Mouse (Mus musculus) liver, embryonic 14.5 days (tissue): ENCODE data around the gene Rngtt. TPM values are rescaled to one million over a fixed set of nuclear protein-coding genes. Genes with fewer than 3 reads are reported as not detected.

Experiments
- ATAC-seq: fragments of 200-750 bp; cut with Nextera tagmentation; 2 replicates; pipeline ENCODE4 v1.8.0; 2017; ENCODE audit warnings: moderate number of reproducible peaks, mild to moderate bottlenecking, moderate library complexity; ENCODE audit not compliant: insufficient read depth
- DNase-seq, 3 experiments: peaks; one replicate each; pipeline ENCODE4 v3.0.0-alpha.2; 2012 to 2013; ENCODE audit warnings: low read depth in 3 of 3, low spot score in 3 of 3
- H3K27ac ChIP-seq: fragments of 300-500 bp; sonication (generic); 2 replicates; pipeline ENCODE4 v1.5.1; 2014; ENCODE audit warnings: moderate library complexity, mild to moderate bottlenecking, control low read depth, inconsistent platforms
- H3K27me3 ChIP-seq: fragments of 300-500 bp; sonication (generic); 2 replicates; pipeline ENCODE4 v1.6.1; 2014; ENCODE audit warnings: mild to moderate bottlenecking, low read length, moderate library complexity; ENCODE audit not compliant: control insufficient read depth, insufficient read depth
- H3K36me3 ChIP-seq: fragments of 300-500 bp; sonication (generic); replicated peaks from 2 replicates; pipeline ENCODE4 v1.6.1; 2014; ENCODE audit warnings: low read depth; ENCODE audit not compliant: control insufficient read depth, insufficient read depth
- H3K4me1 ChIP-seq, 2 experiments: fragments of 200-500 bp in 1 of 2; fragments of 300-500 bp in 1 of 2; sonication (generic) in 1 of 2; replicated peaks; 2 replicates each; pipeline ENCODE4 v1.6.1; 2012 to 2014; ENCODE audit warnings: antibody characterized with exemption in 1 of 2, inconsistent platforms in 1 of 2, low read length in 1 of 2; ENCODE audit not compliant: control insufficient read depth in 2 of 2, insufficient read depth in 2 of 2
- H3K4me2 ChIP-seq: fragments of 300-500 bp; sonication (generic); 2 replicates; pipeline ENCODE4 v1.6.1; 2014; ENCODE audit warnings: low read depth, mild to moderate bottlenecking, control low read depth, moderate library complexity
- H3K4me3 ChIP-seq, 2 experiments: fragments of 200-500 bp in 1 of 2; fragments of 300-500 bp in 1 of 2; sonication (generic) in 1 of 2; 2 replicates each; pipeline ENCODE4 v1.5.1; 2012 to 2014; ENCODE audit warnings: low read depth in 2 of 2, low read length in 2 of 2, mild to moderate bottlenecking in 2 of 2, control low read depth in 1 of 2, inconsistent platforms in 1 of 2, moderate library complexity in 1 of 2; ENCODE audit not compliant: insufficient read depth in 1 of 2
- H3K9ac ChIP-seq: fragments of 300-500 bp; sonication (generic); replicated peaks from 2 replicates; pipeline ENCODE4 v1.6.1; 2014; ENCODE audit warnings: mild to moderate bottlenecking, control low read depth, moderate library complexity
- H3K9me3 ChIP-seq: fragments of 300-500 bp; sonication (generic); 2 replicates; pipeline ENCODE4 v1.6.1; 2016; ENCODE audit warnings: low read length, mixed read lengths; ENCODE audit not compliant: control insufficient read depth
- CTCF ChIP-seq: IDR thresholded peaks from 2 replicates; pipeline ENCODE4 v1.5.1; 2016; ENCODE audit warnings: antibody characterized with exemption, low read depth, control low read depth
- EP300 ChIP-seq: IDR thresholded peaks from 2 replicates; pipeline ENCODE4 v1.6.1; 2016; ENCODE audit warnings: antibody characterized with exemption, low read depth
- WGBS: fragments of 180-500 bp; shearing (Covaris S2); extraction: QIAGEN DNeasy Blood & Tissue Kit; methylation state at CpG from one replicate; pipeline ENCODE4 v1.1.7; 2014; ENCODE audit not compliant: insufficient replicate concordance; 5-methylcytosine and 5-hydroxymethylcytosine counted together
- polyA plus RNA-seq, 2 experiments: library from polyadenylated mRNA; depleted of rRNA in 1 of 2; stranded (reverse) in 1 of 2; unstranded in 1 of 2; fragments of >200 nt; fragmentation: Nextera tagmentation in 1 of 2; extraction: Ambion mirVana in 1 of 2; gene quantifications; 2 replicates each; pipeline versions ENCODE4 v1.2.1 to v1.2.3; 2012 to 2014

Gene Rngtt
- polyA plus RNA-seq, 2 experiments = 4.3 to 12.6 TPM

GRCm38 (mm10) chr4:33284083-33284880, 25.8 kb upstream of the Rngtt start:
- Histone ChIP-seq H3K4me3 (no peak overlapping the region), H3K27me3 (no peaks in the 10 kb centered on the region), H3K9ac (no peak overlapping the region), H3K36me3 (no peaks in the 10 kb centered on the region), H3K9me3 (no peaks in the 10 kb centered on the region), H3K27ac (no peak overlapping the region), H3K4me2 (no peak overlapping the region), H3K4me1 (peaks cover 0 to 6% of the 10 kb centered on the region in 2 experiments; a peak in 2 of 4 replicates)
- TF ChIP-seq CTCF (no peak), EP300 (no peak)
- no peak for ATAC-seq
- DNase-seq = no peak
- WGBS = 43% methylated on average over 5 of the region's 5 CpGs

GRCm38 (mm10) chr4:33285448-33285847, 24.7 kb upstream of the Rngtt start:
- Histone ChIP-seq H3K4me2 (no peak overlapping the region), H3K36me3 (no peaks in the 10 kb centered on the region), H3K9ac (no peak overlapping the region), H3K27me3 (no peaks in the 10 kb centered on the region), H3K4me3 (no peak overlapping the region), H3K4me1 (peaks cover 0 to 6% of the 10 kb centered on the region in 2 experiments; a peak in 2 of 4 replicates), H3K27ac (no peak overlapping the region), H3K9me3 (no peaks in the 10 kb centered on the region)
- WGBS = 48% methylated on average over 8 of the region's 8 CpGs
- TF ChIP-seq EP300 (no peak), CTCF (no peak)
- ATAC-seq (no peak), DNase-seq (no peak)

GRCm38 (mm10) chr4:33289106-33289650, 20.9 kb upstream of the Rngtt start:
- H3K36me3 ChIP-seq = no peaks in the 10 kb centered on the region
- H3K27ac ChIP-seq = no peak overlapping the region
- no peak for DNase-seq
- peaks cover 0 to 6% of the 10 kb centered on the region in 2 experiments; a peak in 2 of 4 replicates for H3K4me1 ChIP-seq
- H3K9ac ChIP-seq = no peak overlapping the region
- H3K4me3 ChIP-seq = no peak overlapping the region
- no peaks in the 10 kb centered on the region for H3K27me3 ChIP-seq
- WGBS = 58% methylated on average over 12 of the region's 12 CpGs
- no peaks in the 10 kb centered on the region for H3K9me3 ChIP-seq
- H3K4me2 ChIP-seq = no peak overlapping the region
- TF ChIP-seq CTCF = no peak
- TF ChIP-seq EP300 = no peak
- no peak for ATAC-seq

- Histone ChIP-seq H3K27ac (no peak within 1 kb of the TSS), H3K4me2 (no peak within 1 kb of the TSS), H3K36me3 (no peaks in the 10 kb centered on the region), H3K9me3 (no peaks in the 10 kb centered on the region), H3K27me3 (no peaks in the 10 kb centered on the region), H3K9ac (no peak within 1 kb of the TSS), H3K4me3 (no peak within 1 kb of the TSS), H3K4me1 (no peaks in the 10 kb centered on the region)
- TF ChIP-seq CTCF (no peak), EP300 (no peak)
- no peak for DNase-seq
- 31% methylated on average over 3 of the region's 3 CpGs for WGBS
- ATAC-seq = no peak
These were observed 20.1 kb upstream of the Rngtt start, which contains the start of gene Pnrc1 for GRCm38 (mm10) chr4:33290002-33290401. TSS of gene Pnrc1 (minus strand) at chr4:33290163.

GRCm38 (mm10) chr4:33290878-33291277, 19.2 kb upstream of the Rngtt start:
- Histone ChIP-seq H3K9me3 (no peaks in the 10 kb centered on the region), H3K4me1 (no peaks in the 10 kb centered on the region), H3K4me3 (no peak overlapping the region), H3K9ac (no peak overlapping the region), H3K36me3 (no peaks in the 10 kb centered on the region), H3K27me3 (no peaks in the 10 kb centered on the region), H3K4me2 (no peak overlapping the region), H3K27ac (no peak overlapping the region)
- DNase-seq (no peak), ATAC-seq (no peak)
- 43% methylated on average over 4 of the region's 4 CpGs for WGBS
- TF ChIP-seq CTCF = peak; percentile 10; the same call in 1 of the 2 replicates
- TF ChIP-seq EP300 = no peak
